Mouse (Mus musculus): ENCODE results near the gene Spop.

DNA sequence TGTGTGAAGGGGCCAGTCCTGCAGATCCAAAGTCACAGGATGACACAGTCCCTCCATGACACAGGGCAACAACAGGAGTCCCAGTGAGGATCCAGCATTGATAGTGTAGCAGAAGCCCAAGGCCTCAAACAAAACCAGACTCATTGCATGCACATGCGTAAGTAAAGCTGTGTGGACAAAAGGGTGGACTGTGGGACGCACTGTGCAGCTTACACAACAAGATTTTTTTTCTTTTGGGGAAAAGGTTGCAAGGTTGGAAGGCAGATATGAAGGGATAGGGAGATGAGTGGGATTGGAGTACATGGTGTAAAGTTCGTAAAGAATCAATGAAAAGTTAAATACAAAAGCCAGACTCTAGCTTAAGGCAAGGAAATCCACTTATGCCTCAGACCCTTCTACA is 48.3 kb downstream of the Spop start:
- TF ChIP-seq EP300 (IDR thresholded peaks at IDR 0.05; ENCODE audit: low read depth) (no peak), CTCF (IDR thresholded peaks at IDR 0.05; ENCODE audit: low read depth) (no peak)

Measured in heart, postnatal 0 days (tissue).